ENCODE assay signal across 13 mouse cellular contexts in the genomic region with DNA sequence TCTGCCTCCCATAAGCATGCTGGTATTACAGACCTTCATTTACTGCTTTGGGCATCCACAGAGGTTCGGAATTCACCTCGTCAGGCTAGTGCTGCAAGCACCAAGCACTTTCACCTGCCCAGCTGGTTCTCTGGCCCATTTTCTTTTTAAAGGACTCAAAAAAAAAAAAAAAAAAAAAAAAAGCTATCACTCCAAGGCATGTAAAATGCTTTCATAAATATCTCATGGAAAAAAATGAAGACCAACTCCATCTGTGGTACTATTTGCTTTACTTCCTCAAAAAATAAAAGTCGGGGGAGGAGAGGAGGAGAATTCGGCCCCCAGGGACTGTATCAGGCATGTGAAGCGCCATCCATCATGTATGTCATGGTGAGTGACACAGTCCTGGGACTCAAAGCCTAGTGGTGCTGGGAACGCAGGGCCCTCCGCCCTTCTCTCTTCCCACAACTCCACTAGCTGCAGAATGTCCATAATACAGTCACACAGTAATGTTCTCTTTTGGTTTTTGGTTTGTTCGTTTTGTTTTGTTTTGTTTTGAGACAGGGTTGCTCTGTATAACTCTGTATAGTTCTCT. TPM values are rescaled to one million over a fixed set of nuclear protein-coding genes. Genes with fewer than 3 reads are reported as not detected.
DNase-seq lines count a peak whose midpoint lies in the region; ATAC-seq and TF ChIP-seq lines count a peak whose summit lies in the region.
"Had no signal": no experiment of that assay in that cellular context is flagged by ENCODE, and none has a peak within 500 bp of the region (broad histone marks: within the 10 kb centered on the region; RNA-seq: fewer than 3 reads in every experiment).

No protein-coding gene starts in this region.

- intact Hi-C loops in heart, postnatal 14 days (cut with DNase I), result loop anchor here (2.0 to 5.0 kb wide), 2 partner anchors 99 to 254 kb away; a partner anchor contains a TSS

- H3K27ac ChIP-seq in heart, embryonic 13.5 days (replicated peaks), result peak overlapping the region; percentile 65; the same call in 1 of the 2 replicates
- peak overlapping the region; percentile 99 for H3K27ac ChIP-seq in liver, embryonic 15.5 days (replicated peaks)
- H3K27ac ChIP-seq in stomach, postnatal 0 days (replicated peaks), result 0 out of 2 replicates have a peak overlapping the region, but pooled peaks have one; percentile 30
- H3K27ac ChIP-seq: embryonic facial prominence, embryonic 12.5 days; hindbrain, embryonic 12.5 days; hindbrain, postnatal 0 days had no signal

- no peak overlapping the region for H3K9ac ChIP-seq in heart, embryonic 13.5 days
- 0 out of 2 replicates have a peak overlapping the region, but pooled peaks have one; percentile 4 for H3K9ac ChIP-seq in liver, embryonic 15.5 days
- no peak overlapping the region for H3K9ac ChIP-seq in stomach, postnatal 0 days (ENCODE audit: low read length)
- H3K9ac ChIP-seq: embryonic facial prominence, embryonic 12.5 days; heart, embryonic 12.5 days; hindbrain, embryonic 12.5 days had no signal

- WGBS in heart, embryonic 13.5 days, result 62% methylated on average over 8 of the region's 8 CpGs
- WGBS in liver, embryonic 15.5 days (ENCODE audit: insufficient replicate concordance), result 49% methylated on average over 8 of the region's 8 CpGs
- WGBS in stomach, postnatal 0 days, result 56% methylated on average over 8 of the region's 8 CpGs

- no peaks in the 10 kb centered on the region for H3K36me3 ChIP-seq in heart, embryonic 13.5 days
- H3K36me3 ChIP-seq in liver, embryonic 15.5 days (replicated peaks), result no peaks in the 10 kb centered on the region
- no peaks in the 10 kb centered on the region for H3K36me3 ChIP-seq in stomach, postnatal 0 days (ENCODE audit: control insufficient read depth, insufficient read depth, low read length)
- H3K36me3 ChIP-seq: embryonic facial prominence, embryonic 12.5 days; heart, embryonic 12.5 days; hindbrain, embryonic 12.5 days had no signal

- no peaks in the 10 kb centered on the region for H3K9me3 ChIP-seq in heart, embryonic 13.5 days
- no peaks in the 10 kb centered on the region for H3K9me3 ChIP-seq in liver, embryonic 15.5 days (replicated peaks)
- H3K9me3 ChIP-seq in stomach, postnatal 0 days (ENCODE audit: control insufficient read depth, low read length), result no peaks in the 10 kb centered on the region
- H3K9me3 ChIP-seq: embryonic facial prominence, embryonic 12.5 days; heart, embryonic 12.5 days; hindbrain, embryonic 12.5 days had no signal

- ATAC-seq in heart, embryonic 13.5 days (ENCODE audit: extremely low read depth, insufficient number of reproducible peaks, low FRiP score, low TSS enrichment), result no peak
- ATAC-seq in liver, embryonic 15.5 days (ENCODE audit: insufficient read depth), result no peak
- ATAC-seq in stomach, postnatal 0 days (ENCODE audit: low FRiP score, low TSS enrichment), result no peak
- ATAC-seq: forebrain, embryonic 16.5 days had no signal

- peaks cover 5% of the 10 kb centered on the region for H3K27me3 ChIP-seq in heart, embryonic 13.5 days (replicated peaks)
- peaks cover 57% of the 10 kb centered on the region for H3K27me3 ChIP-seq in liver, embryonic 15.5 days
- no peaks in the 10 kb centered on the region for H3K27me3 ChIP-seq in stomach, postnatal 0 days (ENCODE audit: control insufficient read depth, insufficient read depth, low read length)
- H3K27me3 ChIP-seq: embryonic facial prominence, embryonic 12.5 days had no signal

- peaks cover 35% of the 10 kb centered on the region for H3K4me1 ChIP-seq in heart, embryonic 13.5 days
- H3K4me1 ChIP-seq in liver, embryonic 15.5 days (replicated peaks), result peaks cover 56% of the 10 kb centered on the region
- peaks cover 11% of the 10 kb centered on the region; the same call in 1 of the 2 replicates for H3K4me1 ChIP-seq in stomach, postnatal 0 days (replicated peaks; ENCODE audit: control insufficient read depth, insufficient read depth)

- 0 out of 2 replicates have a peak overlapping the region, but pooled peaks have one; percentile 97 for H3K4me2 ChIP-seq in heart, embryonic 13.5 days
- H3K4me2 ChIP-seq in liver, embryonic 15.5 days, result no peak overlapping the region
- no peak overlapping the region for H3K4me2 ChIP-seq in stomach, postnatal 0 days (replicated peaks; ENCODE audit: low read depth)
- H3K4me2 ChIP-seq: embryonic facial prominence, embryonic 12.5 days; hindbrain, embryonic 12.5 days had no signal

- no peak for DNase-seq in heart, postnatal 14 days
- peak; percentile 47 for DNase-seq in lung, postnatal 36 days
- DNase-seq in lung, postnatal 25 days (ENCODE audit: low spot score), result no peak
- no peak for DNase-seq in stomach, postnatal 0 days (ENCODE audit: low spot score)
- DNase-seq in thymus, postnatal 36 days, result no peak
- no peak for DNase-seq in frontal cortex, postnatal 14 days (ENCODE audit: low spot score in 2 of 2)

- H3K4me3 ChIP-seq in heart, embryonic 13.5 days, result no peak overlapping the region
- no peak overlapping the region for H3K4me3 ChIP-seq in liver, embryonic 15.5 days (replicated peaks)
- no peak overlapping the region for H3K4me3 ChIP-seq in stomach, postnatal 0 days (ENCODE audit: low read depth, low read length)
- H3K4me3 ChIP-seq: embryonic facial prominence, embryonic 12.5 days; heart, embryonic 12.5 days; hindbrain, embryonic 12.5 days had no signal

- TF ChIP-seq EP300 in stomach, postnatal 0 days (optimal IDR thresholded peaks at IDR 0.05), result no peak

- no peak for TF ChIP-seq CTCF in stomach, postnatal 0 days (IDR thresholded peaks at IDR 0.05; ENCODE audit: low read depth)

RNA-seq across cellular contexts. Expression of a gene that starts 5.6 kb away (rescaled TPM):
- polyA plus RNA-seq in heart, embryonic 13.5 days (2015; fragmentation: Nextera tagmentation; extraction: Ambion mirVana), result 8.4 and 10.6 TPM in 2 replicates
- 1 to 10 TPM; 2.6 to 4.1 TPM for total RNA-seq in heart, postnatal 14 days (2021)
- 56.1 and 56.4 TPM in 2 replicates for polyA plus RNA-seq in liver, embryonic 15.5 days (2015; fragmentation: Nextera tagmentation; extraction: Ambion mirVana)
- 20.6 and 25.2 TPM in 2 replicates for polyA plus RNA-seq in stomach, postnatal 0 days (2015; fragmentation: Nextera tagmentation; extraction: Ambion mirVana)

RNA-seq across cellular contexts. Expression of a gene that starts 43.7 kb away (rescaled TPM):
- 0.74 and 1.1 TPM in 2 replicates for polyA plus RNA-seq in heart, embryonic 13.5 days (2015; fragmentation: Nextera tagmentation; extraction: Ambion mirVana)
- total RNA-seq in heart, postnatal 14 days (2021), result under 1 TPM; 0.39 to 0.45 TPM
- 1.2 TPM in 2 replicates for polyA plus RNA-seq in liver, embryonic 15.5 days (2015; fragmentation: Nextera tagmentation; extraction: Ambion mirVana)
- 0.33 and 0.41 TPM in 2 replicates for polyA plus RNA-seq in stomach, postnatal 0 days (2015; fragmentation: Nextera tagmentation; extraction: Ambion mirVana)

RNA-seq across cellular contexts. Expression of a gene that starts 54.6 kb away (rescaled TPM):
- polyA plus RNA-seq in heart, embryonic 13.5 days (2015; fragmentation: Nextera tagmentation; extraction: Ambion mirVana), result 13.5 and 13.9 TPM in 2 replicates
- total RNA-seq in heart, postnatal 14 days (2021), result 1 to 10 TPM; 7.5 to 8.0 TPM
- 1.0 and 1.4 TPM in 2 replicates for polyA plus RNA-seq in liver, embryonic 15.5 days (2015; fragmentation: Nextera tagmentation; extraction: Ambion mirVana)
- 11.9 and 12.1 TPM in 2 replicates for polyA plus RNA-seq in stomach, postnatal 0 days (2015; fragmentation: Nextera tagmentation; extraction: Ambion mirVana)

RNA-seq across cellular contexts. Expression of a gene that starts 58.5 kb away (rescaled TPM):
- polyA plus RNA-seq in heart, embryonic 13.5 days (2015; fragmentation: Nextera tagmentation; extraction: Ambion mirVana), result 188 and 220 TPM in 2 replicates
- total RNA-seq in heart, postnatal 14 days (2021), result 100 to 1,000 TPM; 128 to 129 TPM
- 168 and 195 TPM in 2 replicates for polyA plus RNA-seq in liver, embryonic 15.5 days (2015; fragmentation: Nextera tagmentation; extraction: Ambion mirVana)
- polyA plus RNA-seq in stomach, postnatal 0 days (2015; fragmentation: Nextera tagmentation; extraction: Ambion mirVana), result 242 and 249 TPM in 2 replicates

Comparison
In these comparisons a context has a peak if more than half of its experiments do, and no peak if none do; other contexts are left out.
1. H3K27ac ChIP-seq: peak in every context shown above with its lines; median percentile 99 in liver, embryonic 15.5 days; 65 in heart, embryonic 13.5 days; 30 in stomach, postnatal 0 days.